Mouse (Mus musculus) heart, embryonic 11.5 days (tissue): Measurements from ENCODE around the gene Alpl. TPM values are rescaled to one million over a fixed set of nuclear protein-coding genes. Genes with fewer than 3 reads are reported as not detected.

Experiments used
- ATAC-seq: fragments of 200-750 bp; cut with Nextera tagmentation; replicated peaks from 2 replicates; pipeline ENCODE4 v1.8.0; 2017; ENCODE audit warnings: moderate library complexity; ENCODE audit not compliant: insufficient number of reproducible peaks, low FRiP score, low TSS enrichment
- H3K27ac ChIP-seq: fragments of 300-500 bp; sonication (generic); 2 replicates; pipeline ENCODE4 v1.5.1; 2014; ENCODE audit warnings: mild to moderate bottlenecking, low read depth, low read length
- H3K27me3 ChIP-seq: fragments of 300-500 bp; sonication (generic); 2 replicates; pipeline ENCODE4 v1.6.1; 2014; ENCODE audit warnings: mild to moderate bottlenecking, low read length, mixed read lengths; ENCODE audit not compliant: control insufficient read depth, insufficient read depth
- H3K36me3 ChIP-seq: fragments of 300-500 bp; sonication (generic); 2 replicates; pipeline ENCODE4 v1.6.1; 2014; ENCODE audit warnings: mild to moderate bottlenecking, low read length, moderate library complexity, mixed read lengths; ENCODE audit not compliant: control insufficient read depth, insufficient read depth
- H3K4me1 ChIP-seq: fragments of 300-500 bp; sonication (generic); 2 replicates; pipeline ENCODE4 v1.6.1; 2014; ENCODE audit warnings: low read length; ENCODE audit not compliant: control insufficient read depth, insufficient read depth
- H3K4me2 ChIP-seq: fragments of 300-500 bp; sonication (generic); 2 replicates; pipeline ENCODE4 v1.6.1; 2014; ENCODE audit warnings: mild to moderate bottlenecking, moderate library complexity
- H3K4me3 ChIP-seq: fragments of 300-500 bp; sonication (generic); 2 replicates; pipeline ENCODE4 v1.5.1; 2014; ENCODE audit warnings: low read depth, low read length
- H3K9ac ChIP-seq: fragments of 300-500 bp; sonication (generic); 2 replicates; pipeline ENCODE4 v1.6.1; 2014; ENCODE audit warnings: mild to moderate bottlenecking, low read depth, low read length, moderate library complexity
- H3K9me3 ChIP-seq: fragments of 300-500 bp; sonication (generic); replicated peaks from 2 replicates; pipeline ENCODE4 v1.6.1; 2016; ENCODE audit warnings: low read length; ENCODE audit not compliant: control insufficient read depth
- WGBS: fragments of 180-500 bp; shearing (Covaris S2); extraction: QIAGEN DNeasy Blood & Tissue Kit; methylation state at CpG from one replicate; pipeline ENCODE4 v1.1.7; 2014; ENCODE audit not compliant: insufficient replicate concordance; 5-methylcytosine and 5-hydroxymethylcytosine counted together
- polyA plus RNA-seq: library from polyadenylated mRNA; unstranded; fragments of >200 nt; fragmentation: Nextera tagmentation; extraction: Ambion mirVana; gene quantifications from 2 replicates; pipeline ENCODE4 v1.2.1, GENCODE M21; 2014

The Alpl gene
- polyA plus RNA-seq, 1 experiment from 2014 or later, result 1.2 TPM

DNA sequence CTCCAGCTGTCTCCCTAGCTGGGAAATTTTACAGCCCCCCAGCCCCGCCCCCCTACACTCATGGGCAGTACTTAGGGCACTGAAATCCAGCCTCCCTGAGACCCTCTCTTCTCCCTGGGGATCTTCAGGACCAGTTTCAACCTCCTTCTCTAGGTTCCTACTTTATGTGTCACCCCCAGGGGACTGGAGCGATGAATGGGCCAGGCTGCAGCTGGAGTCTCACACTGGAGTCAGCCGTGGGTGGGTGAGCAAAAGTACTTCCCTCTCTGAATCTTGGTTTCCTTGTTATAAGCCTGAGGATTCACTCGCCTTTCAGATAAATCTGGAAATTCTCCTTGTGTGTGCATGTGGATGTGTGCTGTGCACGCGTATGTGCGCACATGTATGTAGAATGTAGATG, 18.0 kb upstream of the Alpl start:
- 76% methylated on average over 7 of the region's 7 CpGs for WGBS
- H3K27ac ChIP-seq, result no peak overlapping the region
- H3K9me3 ChIP-seq, result no peaks in the 10 kb centered on the region
- no peak overlapping the region for H3K4me2 ChIP-seq
- H3K4me3 ChIP-seq, result no peak overlapping the region
- no peak overlapping the region for H3K9ac ChIP-seq
- ATAC-seq, result no peak
- H3K4me1 ChIP-seq, result peaks cover 2% of the 10 kb centered on the region; the same call in 1 of the 2 replicates
- no peaks in the 10 kb centered on the region for H3K36me3 ChIP-seq
- H3K27me3 ChIP-seq, result no peaks in the 10 kb centered on the region

GRCm38 (mm10) chr4:137812946-137813708, 16.9 kb upstream of the Alpl start:
- Histone ChIP-seq H3K9me3 (no peaks in the 10 kb centered on the region), H3K9ac (no peak overlapping the region), H3K27me3 (no peaks in the 10 kb centered on the region), H3K4me3 (no peak overlapping the region), H3K36me3 (no peaks in the 10 kb centered on the region), H3K27ac (no peak overlapping the region), H3K4me2 (no peak overlapping the region), H3K4me1 (peaks cover 2% of the 10 kb centered on the region; the same call in 1 of the 2 replicates)
- no peak for ATAC-seq
- 40% methylated on average over 13 of the region's 13 CpGs for WGBS

- Histone ChIP-seq H3K9me3 (no peaks in the 10 kb centered on the region), H3K9ac (no peak overlapping the region), H3K27ac (no peak overlapping the region), H3K4me1 (peaks cover 2% of the 10 kb centered on the region; the same call in 1 of the 2 replicates), H3K36me3 (no peaks in the 10 kb centered on the region), H3K4me3 (no peak overlapping the region), H3K4me2 (no peak overlapping the region), H3K27me3 (no peaks in the 10 kb centered on the region)
- no peak for ATAC-seq
- WGBS, result 69% methylated on average over 4 of the region's 4 CpGs
Observed at GRCm38 (mm10) chr4:137809999-137810398, 13.8 kb upstream of the Alpl start.

GRCm38 (mm10) chr4:137807301-137807851, 11.2 kb upstream of the Alpl start:
- 70% methylated on average over 7 of the region's 7 CpGs for WGBS
- ATAC-seq, result no peak
- H3K27ac ChIP-seq, result no peak overlapping the region
- H3K4me2 ChIP-seq, result no peak overlapping the region
- no peak overlapping the region for H3K4me3 ChIP-seq
- no peaks in the 10 kb centered on the region for H3K27me3 ChIP-seq
- no peak overlapping the region for H3K9ac ChIP-seq
- 0 out of 2 replicates have a peak, but pooled peaks cover 2% of the 10 kb centered on the region for H3K4me1 ChIP-seq
- H3K36me3 ChIP-seq, result no peaks in the 10 kb centered on the region
- no peaks in the 10 kb centered on the region for H3K9me3 ChIP-seq

GRCm38 (mm10) chr4:137801196-137801595, 5.0 kb upstream of the Alpl start:
- H3K4me2 ChIP-seq, result no peak overlapping the region
- H3K9me3 ChIP-seq, result no peaks in the 10 kb centered on the region
- no peak overlapping the region for H3K9ac ChIP-seq
- no peak overlapping the region for H3K27ac ChIP-seq
- no peak for ATAC-seq
- no peaks in the 10 kb centered on the region for H3K36me3 ChIP-seq
- H3K4me1 ChIP-seq, result peaks cover 10% of the 10 kb centered on the region
- peaks cover 10% of the 10 kb centered on the region for H3K27me3 ChIP-seq
- H3K4me3 ChIP-seq, result no peak overlapping the region
- 21% methylated on average over 12 of the region's 12 CpGs for WGBS

DNA sequence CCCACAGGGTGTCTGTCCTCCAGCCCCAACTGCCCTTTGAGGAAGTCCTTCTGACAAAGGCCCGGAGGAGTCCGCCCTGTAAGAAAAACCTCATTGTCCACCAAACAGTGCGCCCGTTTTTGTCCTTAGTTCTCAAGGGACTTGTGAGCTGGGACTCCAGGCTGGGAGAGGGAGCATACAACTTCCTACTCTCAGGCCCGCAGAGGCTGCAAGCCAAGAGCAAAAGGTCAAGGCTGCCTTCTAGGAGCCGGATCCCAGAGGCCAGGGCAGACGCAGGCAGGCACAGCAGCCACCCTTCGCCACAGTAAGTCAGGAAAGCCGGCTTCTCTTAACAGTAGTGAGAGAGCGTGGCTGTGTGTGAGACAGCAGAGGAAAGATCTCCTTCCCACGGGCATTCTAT, 4.1 kb upstream of the Alpl start:
- no peak for ATAC-seq
- H3K27me3 ChIP-seq, result peaks cover 18% of the 10 kb centered on the region
- peaks cover 17% of the 10 kb centered on the region for H3K4me1 ChIP-seq
- WGBS, result 26% methylated on average over 11 of the region's 11 CpGs
- no peak overlapping the region for H3K27ac ChIP-seq
- 0 out of 2 replicates have a peak overlapping the region, but pooled peaks have one; percentile 2 for H3K9ac ChIP-seq
- no peak overlapping the region for H3K4me2 ChIP-seq
- H3K36me3 ChIP-seq, result no peaks in the 10 kb centered on the region
- no peak overlapping the region for H3K4me3 ChIP-seq
- H3K9me3 ChIP-seq, result no peaks in the 10 kb centered on the region

DNA sequence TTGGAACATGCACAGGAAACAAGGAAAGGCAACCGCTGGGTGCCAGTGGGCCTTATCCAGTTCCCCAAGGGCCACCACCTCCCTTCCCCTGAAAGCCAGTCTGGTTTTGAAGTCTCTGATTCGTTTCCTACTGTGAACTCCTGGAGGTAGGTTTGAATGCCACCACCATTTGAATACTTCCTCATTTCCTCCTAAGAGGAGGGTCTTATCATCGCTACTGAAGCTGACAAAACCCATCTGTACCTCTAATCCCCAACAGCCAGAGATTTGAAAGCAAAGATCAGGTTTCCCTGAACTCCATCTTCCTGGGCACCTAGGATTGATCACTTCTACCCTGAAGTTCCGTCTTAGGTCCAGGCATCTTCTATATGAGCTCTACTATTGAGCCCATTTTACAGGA, 854 bp upstream of the Alpl start:
- Histone ChIP-seq H3K36me3 (no peaks in the 10 kb centered on the region), H3K27ac (no peak overlapping the region), H3K4me2 (no peak overlapping the region), H3K4me1 (peaks cover 17% of the 10 kb centered on the region), H3K9me3 (no peaks in the 10 kb centered on the region), H3K4me3 (no peak overlapping the region), H3K27me3 (peaks cover 30% of the 10 kb centered on the region), H3K9ac (no peak overlapping the region)
- no peak for ATAC-seq
- 48% methylated on average over 4 of the region's 4 CpGs for WGBS

- Histone ChIP-seq H3K9me3 (no peaks in the 10 kb centered on the region), H3K27ac (no peak overlapping the region), H3K4me1 (peaks cover 7% of the 10 kb centered on the region), H3K9ac (no peak overlapping the region), H3K27me3 (peaks cover 30% of the 10 kb centered on the region), H3K4me2 (no peak overlapping the region), H3K4me3 (no peak overlapping the region), H3K36me3 (no peaks in the 10 kb centered on the region)
- WGBS, result 78% methylated on average over 13 of the region's 13 CpGs
- ATAC-seq, result no peak
Observed at GRCm38 (mm10) chr4:137794178-137794900, 1.8 kb downstream of the Alpl start.
